22 mouse cellular contexts compared by ENCODE assay signal in genomic region chr1:139146306-139146705, GRCm38 (mm10).
"Had no signal": no experiment of that assay in that cellular context is flagged by ENCODE, and none has a peak within 500 bp of the region (broad histone marks: within the 10 kb centered on the region; RNA-seq: fewer than 3 reads in every experiment).

No protein-coding gene starts in this region.

- H3K4me3 ChIP-seq: heart, embryonic 10.5 days; heart, embryonic 12.5 days; hindbrain, embryonic 10.5 days; hindbrain, embryonic 12.5 days; limb, embryonic 10.5 days; limb, embryonic 12.5 days; liver, embryonic 13.5 days; liver, embryonic 15.5 days had no signal

- H3K27me3 ChIP-seq: heart, embryonic 12.5 days; hindbrain, embryonic 12.5 days; limb, embryonic 12.5 days; liver, embryonic 13.5 days; liver, embryonic 15.5 days had no signal

- DNase-seq: gastrocnemius, postnatal 25 days; heart, adult 18-20 months; heart, postnatal 10 days; heart, postnatal 4 days; kidney, adult 11 months; kidney, adult 2 months; kidney, postnatal 10 days; kidney, postnatal 25 days; kidney, postnatal 4 days; layer of hippocampus, adult 9-11 months; layer of hippocampus, postnatal 36 days; liver; liver, embryonic 13.5 days; liver, postnatal 0 days; lung, adult 2 months had no signal
